Mouse (Mus musculus) heart, postnatal 36 days (tissue): ENCODE measurements at regions not wholly inside any gene's neighbourhood (a gene's known extent, or its start where the extent isn't known, plus 50 kb on each side); places are given as distances from the start of the nearest gene placed in this dataset.
A peak's percentile ranks its signal among the peaks of the same experiment; 100 is the strongest.

Source experiments
- DNase-seq, 2 experiments: peaks; one replicate each; pipeline ENCODE4 v3.0.0; 2021 to 2022
- intact Hi-C: fragments of 180-260 bp; cut with DNase I; formaldehyde crosslinking; loops from one replicate; pipeline ENCODE4 v1.15.1; 2025

DNA sequence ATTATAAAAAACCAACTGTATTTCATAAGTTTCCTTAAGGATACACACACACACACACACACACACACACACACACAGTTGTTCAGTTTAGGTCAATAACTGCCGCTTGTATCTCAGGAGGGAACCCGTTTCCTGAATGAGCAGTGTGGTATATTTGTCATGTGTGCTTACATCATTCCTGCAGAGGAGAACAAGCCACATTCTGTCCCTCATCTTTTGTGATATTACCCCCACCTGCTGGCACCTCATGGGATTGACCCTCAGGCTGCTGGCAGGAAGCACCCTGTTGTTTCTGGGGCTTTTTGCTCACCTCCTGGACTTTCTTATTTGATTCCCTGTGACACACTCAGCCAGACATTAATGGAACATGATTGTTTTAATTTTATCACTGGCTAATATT, 66.4 kb upstream of the Htr1a start:
- intact Hi-C loops = loop anchor here (2.0 kb wide), 2 partner anchors 112 to 428 kb away; no protein-coding TSS in a partner anchor
- DNase-seq = peak; percentile 32 to 49

GRCm38 (mm10) chr13:105378587-105378986, 64.9 kb upstream of the Htr1a start:
- DNase-seq = no peak
- intact Hi-C loops = no loop called here

DNA sequence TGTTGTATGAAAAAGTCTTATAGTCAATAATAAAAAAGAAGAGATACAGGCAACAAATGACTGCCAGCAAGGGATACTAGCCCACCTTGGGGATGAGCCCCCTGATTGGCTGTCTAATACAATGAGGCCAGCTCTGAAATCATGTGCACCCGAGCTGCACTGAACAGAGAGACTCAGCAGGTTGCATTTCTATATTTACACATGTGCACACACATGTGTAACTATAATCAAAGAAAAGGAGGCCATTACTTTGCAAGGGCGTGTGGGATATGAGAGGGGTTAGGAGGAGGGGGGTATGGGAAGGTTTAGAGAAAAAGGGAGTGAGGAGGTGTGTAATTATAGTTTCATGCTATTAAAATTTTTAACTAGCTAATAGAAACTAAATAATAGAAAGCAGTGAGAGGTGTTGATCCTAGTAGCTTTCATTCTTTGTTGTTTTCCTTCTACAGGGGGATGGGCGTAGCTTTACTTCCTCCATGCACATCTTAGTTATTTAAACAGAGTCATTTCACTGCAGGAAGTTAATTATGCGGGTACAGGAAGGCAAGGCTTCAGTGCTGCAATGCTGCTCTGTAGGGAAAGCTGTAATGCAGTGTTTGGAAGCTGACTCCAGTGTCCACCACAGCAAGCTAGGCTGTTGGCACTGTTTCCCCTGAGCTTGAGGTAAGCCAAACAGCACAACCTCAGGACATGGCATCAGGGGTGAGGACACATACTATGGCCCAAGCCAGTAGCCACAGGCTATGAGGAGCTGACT, 56.2 kb upstream of the Htr1a start:
- intact Hi-C loops = no loop called here

More for the DNA sequence above, 56.2 kb upstream of the Htr1a start:
- DNase-seq = no peak
